Mouse (Mus musculus) limb, embryonic 14.5 days (tissue): ENCODE results near the gene Pip4k2a. TPM values are rescaled to one million over a fixed set of nuclear protein-coding genes. Genes with fewer than 3 reads are reported as not detected.

Experiments used
- ATAC-seq: fragments of 200-750 bp; cut with Nextera tagmentation; 2 replicates; pipeline ENCODE4 v1.8.0; 2017; ENCODE audit warnings: low read depth, moderate number of reproducible peaks, moderate TSS enrichment; ENCODE audit not compliant: low FRiP score
- DNase-seq: peaks from one replicate; pipeline ENCODE4 v3.0.0-alpha.2; 2015; ENCODE audit warnings: low spot score
- H3K27ac ChIP-seq: fragments of 300-500 bp; sonication (generic); replicated peaks from 2 replicates; pipeline ENCODE4 v1.5.1; 2014; ENCODE audit warnings: low read depth, mild to moderate bottlenecking, low read length, moderate library complexity, mixed read lengths
- H3K27me3 ChIP-seq: fragments of 300-500 bp; sonication (generic); 2 replicates; pipeline ENCODE4 v1.6.1; 2014; ENCODE audit warnings: low read length, mixed read lengths; ENCODE audit not compliant: control insufficient read depth, insufficient read depth
- H3K36me3 ChIP-seq: fragments of 300-500 bp; sonication (generic); 2 replicates; pipeline ENCODE4 v1.6.1; 2014; ENCODE audit warnings: mild to moderate bottlenecking, low read length, moderate library complexity, mixed read lengths; ENCODE audit not compliant: control insufficient read depth, insufficient read depth
- H3K4me1 ChIP-seq: fragments of 300-500 bp; sonication (generic); 2 replicates; pipeline ENCODE4 v1.6.1; 2014; ENCODE audit warnings: antibody characterized with exemption, low read length, mixed read lengths; ENCODE audit not compliant: control insufficient read depth, insufficient read depth
- H3K4me2 ChIP-seq: fragments of 300-500 bp; sonication (generic); replicated peaks from 2 replicates; pipeline ENCODE4 v1.6.1; 2014; ENCODE audit warnings: low read depth, mild to moderate bottlenecking, low read length, moderate library complexity; ENCODE audit not compliant: severe bottlenecking
- H3K4me3 ChIP-seq: fragments of 300-500 bp; sonication (generic); replicated peaks from 2 replicates; pipeline ENCODE4 v1.5.1; 2014; ENCODE audit warnings: low read length
- H3K9ac ChIP-seq: fragments of 300-500 bp; sonication (generic); 2 replicates; pipeline ENCODE4 v1.6.1; 2014; ENCODE audit warnings: mild to moderate bottlenecking, low read depth, low read length, moderate library complexity; ENCODE audit not compliant: severe bottlenecking
- H3K9me3 ChIP-seq: fragments of 300-500 bp; sonication (generic); 2 replicates; pipeline ENCODE4 v1.6.1; 2016; ENCODE audit warnings: low read length; ENCODE audit not compliant: control insufficient read depth
- POLR2A ChIP-seq: fragments of 200-500 bp; IDR thresholded peaks from 2 replicates; pipeline ENCODE4 v1.8.0; 2012; ENCODE audit warnings: inconsistent platforms, mild to moderate bottlenecking, moderate library complexity, borderline replicate concordance; ENCODE audit not compliant: insufficient read depth, insufficient read length; ENCODE audit errors: extremely low read depth
- WGBS: fragments of 180-500 bp; shearing (Covaris S2); extraction: QIAGEN DNeasy Blood & Tissue Kit; methylation state at CpG from one replicate; pipeline ENCODE4 v1.1.7; 2014; 5-methylcytosine and 5-hydroxymethylcytosine counted together
- polyA plus RNA-seq, 2 experiments: library from polyadenylated mRNA; depleted of rRNA in 1 of 2; stranded (reverse) in 1 of 2; unstranded in 1 of 2; fragments of >200 nt; fragmentation: Nextera tagmentation in 1 of 2; extraction: Ambion mirVana in 1 of 2; gene quantifications; 2 replicates each; pipeline versions ENCODE4 v1.2.1 to v1.2.3; 2012 to 2014

Gene Pip4k2a
- polyA plus RNA-seq, 2 experiments, result 12.1 to 13.2 TPM

GRCm38 (mm10) chr2:18821451-18822379 lies 176.2 kb downstream of the Pip4k2a start:
- H3K9ac ChIP-seq, result peak overlapping the region; percentile 28; the same call in 1 of the 2 replicates

GRCm38 (mm10) chr2:18819520-18819919 lies 178.4 kb downstream of the Pip4k2a start:
- no peaks in the 10 kb centered on the region for H3K9me3 ChIP-seq
- H3K36me3 ChIP-seq, result no peaks in the 10 kb centered on the region
- H3K4me2 ChIP-seq, result no peak overlapping the region
- no peak overlapping the region for H3K27ac ChIP-seq
- TF ChIP-seq POLR2A, result no peak
- no peak overlapping the region for H3K9ac ChIP-seq
- no peaks in the 10 kb centered on the region; the same call in 1 of the 2 replicates for H3K27me3 ChIP-seq
- 66% methylated on average over 7 of the region's 7 CpGs for WGBS
- no peak for ATAC-seq
- H3K4me1 ChIP-seq, result peaks cover 13% of the 10 kb centered on the region
- no peak overlapping the region for H3K4me3 ChIP-seq
- no peak for DNase-seq

More at GRCm38 (mm10) chr2:18821451-18822379, 176.2 kb downstream of the Pip4k2a start:
- TF ChIP-seq POLR2A, result no peak
- ATAC-seq, result peak; percentile 56; the same call in 1 of the 2 replicates
- H3K27me3 ChIP-seq, result no peaks in the 10 kb centered on the region; the same call in 1 of the 2 replicates
- peaks cover 13% of the 10 kb centered on the region for H3K4me1 ChIP-seq
- WGBS, result 36% methylated on average over 18 of the region's 18 CpGs
- DNase-seq, result peak; percentile 64
- peak overlapping the region; percentile 15; the same call in 1 of the 2 replicates for H3K27ac ChIP-seq
- H3K36me3 ChIP-seq, result no peaks in the 10 kb centered on the region
- peak overlapping the region; percentile 13 for H3K4me3 ChIP-seq
- H3K4me2 ChIP-seq, result peak overlapping the region; percentile 34
- H3K9me3 ChIP-seq, result no peaks in the 10 kb centered on the region

- Histone ChIP-seq H3K4me3 (no peak overlapping the region), H3K4me1 (peaks cover 6% of the 10 kb centered on the region; the same call in 1 of the 2 replicates), H3K9ac (no peak overlapping the region), H3K27me3 (no peaks in the 10 kb centered on the region; the same call in 1 of the 2 replicates), H3K4me2 (no peak overlapping the region), H3K27ac (no peak overlapping the region), H3K9me3 (no peaks in the 10 kb centered on the region), H3K36me3 (no peaks in the 10 kb centered on the region)
- ATAC-seq, result no peak
- TF ChIP-seq POLR2A, result no peak
- DNase-seq, result no peak
- WGBS, result 93% methylated on average over 2 of the region's 2 CpGs
Observed at GRCm38 (mm10) chr2:18816036-18816435, 181.9 kb downstream of the Pip4k2a start.

- Histone ChIP-seq H3K36me3 (no peaks in the 10 kb centered on the region), H3K27ac (no peak overlapping the region), H3K9me3 (no peaks in the 10 kb centered on the region), H3K4me3 (no peak overlapping the region), H3K4me2 (no peak overlapping the region), H3K4me1 (peaks cover 6% of the 10 kb centered on the region; the same call in 1 of the 2 replicates), H3K27me3 (no peaks in the 10 kb centered on the region), H3K9ac (no peak overlapping the region)
- ATAC-seq, result no peak
- no peak for DNase-seq
- WGBS, result 65% methylated on average over 6 of the region's 6 CpGs
- TF ChIP-seq POLR2A, result no peak
Observed at GRCm38 (mm10) chr2:18815336-18815965, 182.5 kb downstream of the Pip4k2a start.

GRCm38 (mm10) chr2:18814447-18814804 lies 183.5 kb downstream of the Pip4k2a start:
- H3K4me1 ChIP-seq, result peaks cover 6% of the 10 kb centered on the region; the same call in 1 of the 2 replicates
- H3K4me3 ChIP-seq, result no peak overlapping the region
- H3K9ac ChIP-seq, result no peak overlapping the region
- H3K4me2 ChIP-seq, result no peak overlapping the region
- H3K27me3 ChIP-seq, result no peaks in the 10 kb centered on the region
- DNase-seq (no peak), ATAC-seq (no peak)
- H3K36me3 ChIP-seq, result no peaks in the 10 kb centered on the region
- H3K27ac ChIP-seq, result no peak overlapping the region
- 30% methylated on average over 5 of the region's 5 CpGs for WGBS
- H3K9me3 ChIP-seq, result no peaks in the 10 kb centered on the region
- no peak for TF ChIP-seq POLR2A
